Mouse (Mus musculus) cerebellum, adult 2 months (tissue): ENCODE data around the gene Aspscr1.

ENCODE experiments used
- CTCF ChIP-seq: fragments of 200-500 bp; IDR thresholded peaks from 2 replicates; pipeline ENCODE4 v1.5.1; 2011; ENCODE audit warnings: low read depth, mild to moderate bottlenecking, control low read depth, low read length, moderate library complexity, borderline replicate concordance; ENCODE audit not compliant: insufficient read depth
- POLR2A ChIP-seq: fragments of 200-500 bp; IDR thresholded peaks from 2 replicates; pipeline ENCODE4 v1.6.1; 2011; ENCODE audit warnings: low read length, control low read depth, borderline replicate concordance; ENCODE audit not compliant: insufficient read depth

DNA sequence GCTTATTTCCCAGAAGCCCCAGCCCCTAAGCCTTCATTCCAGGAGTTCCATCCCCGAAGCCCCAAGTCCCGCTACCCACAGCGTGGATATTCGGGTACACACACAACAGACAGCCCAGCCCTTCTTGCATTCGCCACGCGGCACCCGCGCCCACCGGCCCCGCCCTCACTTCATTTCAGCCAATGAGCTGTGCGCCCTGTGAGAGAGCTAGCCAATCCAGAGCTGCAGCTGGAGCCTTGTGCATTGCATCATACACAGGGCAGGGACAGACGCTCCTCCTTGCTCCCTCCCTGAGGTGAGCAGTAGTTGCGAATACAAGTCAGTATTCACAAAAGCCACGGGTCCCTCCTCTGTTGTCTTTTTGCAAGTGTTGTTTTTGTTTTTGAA lies 29.2 kb upstream of the Aspscr1 start, which contains the start of gene Pycr1:
- TF ChIP-seq CTCF (no peak), POLR2A (no peak)
